Mouse (Mus musculus) intestine, postnatal 0 days (tissue): ENCODE results near the gene Sik1. TPM values are rescaled to one million over a fixed set of nuclear protein-coding genes. Genes with fewer than 3 reads are reported as not detected.

Source experiments
- ATAC-seq: fragments of 200-750 bp; cut with Nextera tagmentation; 2 replicates; pipeline ENCODE4 v1.8.0; 2017; ENCODE audit warnings: mild to moderate bottlenecking, moderate TSS enrichment, moderate library complexity
- H3K27ac ChIP-seq: fragments of 300-500 bp; sonication (generic); 2 replicates; pipeline ENCODE4 v1.5.1; 2014; ENCODE audit warnings: mild to moderate bottlenecking, low read depth, low read length, moderate library complexity
- H3K27me3 ChIP-seq: fragments of 300-500 bp; sonication (generic); replicated peaks from 2 replicates; pipeline ENCODE4 v1.6.1; 2014; ENCODE audit warnings: low read length, mixed read lengths; ENCODE audit not compliant: control insufficient read depth, insufficient read depth
- H3K36me3 ChIP-seq: fragments of 300-500 bp; sonication (generic); 2 replicates; pipeline ENCODE4 v1.6.1; 2014; ENCODE audit warnings: mild to moderate bottlenecking, moderate library complexity; ENCODE audit not compliant: control insufficient read depth, insufficient read depth
- H3K4me1 ChIP-seq: fragments of 300-500 bp; sonication (generic); replicated peaks from 2 replicates; pipeline ENCODE4 v1.6.1; 2014; ENCODE audit warnings: antibody characterized with exemption, low read length, mixed read lengths; ENCODE audit not compliant: control insufficient read depth, insufficient read depth
- H3K4me2 ChIP-seq: fragments of 300-500 bp; sonication (generic); replicated peaks from 2 replicates; pipeline ENCODE4 v1.6.1; 2014; ENCODE audit warnings: low read depth, mild to moderate bottlenecking, moderate library complexity
- H3K4me3 ChIP-seq: fragments of 300-500 bp; sonication (generic); 2 replicates; pipeline ENCODE4 v1.5.1; 2014; ENCODE audit warnings: low read depth, low read length
- H3K9ac ChIP-seq: fragments of 300-500 bp; sonication (generic); 2 replicates; pipeline ENCODE4 v1.6.1; 2014; ENCODE audit warnings: mild to moderate bottlenecking, low read depth, low read length
- H3K9me3 ChIP-seq: fragments of 300-500 bp; sonication (generic); 2 replicates; pipeline ENCODE4 v1.6.1; 2016; ENCODE audit warnings: mixed run types; ENCODE audit not compliant: control insufficient read depth
- CTCF ChIP-seq: sonication (generic); IDR thresholded peaks from 2 replicates; pipeline ENCODE4 v1.5.1; 2016; ENCODE audit warnings: low read depth, mild to moderate bottlenecking, control low read depth, antibody characterized with exemption, moderate library complexity
- WGBS: fragments of 180-500 bp; shearing (Covaris S2); extraction: QIAGEN DNeasy Blood & Tissue Kit; methylation state at CpG from one replicate; pipeline ENCODE4 v1.1.7; 2014; 5-methylcytosine and 5-hydroxymethylcytosine counted together
- polyA plus RNA-seq: library from polyadenylated mRNA; unstranded; fragments of >200 nt; fragmentation: Nextera tagmentation; extraction: Ambion mirVana; gene quantifications from 2 replicates; pipeline ENCODE4 v1.2.1, GENCODE M21; 2015

Gene Sik1
- polyA plus RNA-seq, 1 experiment from 2014 or later: 2.9 TPM

- Histone ChIP-seq H3K9me3 (no peaks in the 10 kb centered on the region), H3K4me1 (peaks cover 9% of the 10 kb centered on the region; the same call in 1 of the 2 replicates), H3K27me3 (no peaks in the 10 kb centered on the region), H3K27ac (no peak overlapping the region), H3K4me3 (no peak overlapping the region), H3K9ac (no peak overlapping the region), H3K36me3 (no peaks in the 10 kb centered on the region), H3K4me2 (no peak overlapping the region)
- ATAC-seq: no peak
- WGBS: 94% methylated on average over 7 of the region's 7 CpGs
- TF ChIP-seq CTCF: no peak
Measured at GRCm38 (mm10) chr17:31867061-31867460, 11.5 kb upstream of the Sik1 start.

- no peak for TF ChIP-seq CTCF
- Histone ChIP-seq H3K9ac (no peak overlapping the region), H3K9me3 (no peaks in the 10 kb centered on the region), H3K27ac (no peak overlapping the region), H3K36me3 (no peaks in the 10 kb centered on the region), H3K4me1 (peaks cover 6% of the 10 kb centered on the region; the same call in 1 of the 2 replicates), H3K27me3 (no peaks in the 10 kb centered on the region), H3K4me3 (no peak overlapping the region), H3K4me2 (no peak overlapping the region)
- 63% methylated on average over 7 of the region's 7 CpGs for WGBS
- no peak for ATAC-seq
Measured at GRCm38 (mm10) chr17:31865636-31866035, 10.0 kb upstream of the Sik1 start.

GRCm38 (mm10) chr17:31864666-31865450 is 9.3 kb upstream of the Sik1 start:
- Histone ChIP-seq H3K9ac (no peak overlapping the region), H3K27me3 (no peaks in the 10 kb centered on the region), H3K4me2 (no peak overlapping the region), H3K27ac (no peak overlapping the region), H3K9me3 (no peaks in the 10 kb centered on the region), H3K4me3 (no peak overlapping the region), H3K36me3 (no peaks in the 10 kb centered on the region), H3K4me1 (peaks cover 3% of the 10 kb centered on the region; the same call in 1 of the 2 replicates)
- no peak for ATAC-seq
- TF ChIP-seq CTCF: no peak
- WGBS: 73% methylated on average over 11 of the region's 11 CpGs

GRCm38 (mm10) chr17:31863151-31863815 is 7.7 kb upstream of the Sik1 start:
- H3K4me3 ChIP-seq: no peak overlapping the region
- 0 out of 2 replicates have a peak, but pooled peaks cover under 1% of the 10 kb centered on the region for H3K4me1 ChIP-seq
- no peak overlapping the region for H3K9ac ChIP-seq
- no peaks in the 10 kb centered on the region for H3K9me3 ChIP-seq
- no peak for ATAC-seq
- 83% methylated on average over 10 of the region's 10 CpGs for WGBS
- H3K27ac ChIP-seq: no peak overlapping the region
- no peaks in the 10 kb centered on the region for H3K36me3 ChIP-seq
- TF ChIP-seq CTCF: no peak
- no peak overlapping the region for H3K4me2 ChIP-seq
- no peaks in the 10 kb centered on the region for H3K27me3 ChIP-seq

- Histone ChIP-seq H3K4me2 (no peak overlapping the region), H3K27ac (no peak overlapping the region), H3K27me3 (no peaks in the 10 kb centered on the region), H3K9ac (no peak overlapping the region), H3K36me3 (no peaks in the 10 kb centered on the region), H3K4me1 (no peaks in the 10 kb centered on the region), H3K9me3 (no peaks in the 10 kb centered on the region), H3K4me3 (no peak overlapping the region)
- no peak for TF ChIP-seq CTCF
- 42% methylated on average over 6 of the region's 6 CpGs for WGBS
- ATAC-seq: no peak
Measured at GRCm38 (mm10) chr17:31862136-31862535, 6.5 kb upstream of the Sik1 start.

- no peak for TF ChIP-seq CTCF
- Histone ChIP-seq H3K27ac (no peak overlapping the region), H3K9me3 (no peaks in the 10 kb centered on the region), H3K4me1 (no peaks in the 10 kb centered on the region), H3K4me3 (no peak overlapping the region), H3K9ac (no peak overlapping the region), H3K27me3 (no peaks in the 10 kb centered on the region), H3K36me3 (no peaks in the 10 kb centered on the region), H3K4me2 (no peak overlapping the region)
- WGBS: 84% methylated on average over 5 of the region's 5 CpGs
- ATAC-seq: no peak
Measured at GRCm38 (mm10) chr17:31861661-31862060, 6.1 kb upstream of the Sik1 start.
